Mouse (Mus musculus): Measurements from ENCODE around the gene Cstad.

Gene Cstad

GRCm38 (mm10) chr2:30626058-30626675, 31.3 kb downstream of the Cstad start:
- no peak for DNase-seq (ENCODE audit: extremely low read depth, low read depth)

GRCm38 (mm10) chr2:30627338-30627737, 32.5 kb downstream of the Cstad start:
- DNase-seq (ENCODE audit: extremely low read depth, low read depth) = no peak

- DNase-seq (ENCODE audit: extremely low read depth, low read depth) = no peak
Observed at GRCm38 (mm10) chr2:30628374-30628773, 33.5 kb downstream of the Cstad start.

DNA sequence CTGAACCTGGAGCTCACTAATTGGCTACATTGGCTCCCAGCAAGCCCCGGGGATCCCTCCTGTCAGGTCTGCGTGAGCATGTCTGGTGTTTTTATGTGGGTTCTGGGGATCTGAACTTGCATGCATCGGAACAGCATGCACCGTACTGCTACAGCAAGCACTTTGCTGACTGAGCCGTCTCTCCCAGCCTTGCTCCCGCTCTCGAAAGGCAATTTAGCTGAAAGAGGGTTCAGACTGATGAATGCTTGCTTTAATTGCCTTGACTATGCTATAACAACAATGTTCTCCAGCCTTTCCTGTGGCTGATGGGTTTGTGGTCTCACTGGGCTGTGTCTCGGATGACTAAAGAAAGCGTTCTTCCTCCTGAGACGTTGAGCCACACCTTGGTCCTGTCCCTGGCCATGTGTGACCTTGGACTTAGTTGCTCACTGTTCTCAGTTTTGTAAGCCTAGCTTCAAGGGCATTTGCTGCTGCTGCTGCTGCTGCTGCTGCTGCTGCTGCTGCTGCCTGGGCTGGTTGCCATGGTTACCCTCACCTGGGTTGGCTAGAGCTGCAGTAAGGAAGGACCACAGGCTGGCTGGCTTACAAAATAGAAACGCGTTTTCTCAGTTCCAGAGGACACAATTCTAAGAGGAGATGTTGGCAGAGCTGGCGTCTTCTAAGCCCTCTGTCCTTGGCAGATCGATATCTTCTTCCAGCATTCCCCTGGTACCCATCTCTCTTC, 34.4 kb downstream of the Cstad start:
- DNase-seq (ENCODE audit: extremely low read depth, low read depth) = no peak

DNA sequence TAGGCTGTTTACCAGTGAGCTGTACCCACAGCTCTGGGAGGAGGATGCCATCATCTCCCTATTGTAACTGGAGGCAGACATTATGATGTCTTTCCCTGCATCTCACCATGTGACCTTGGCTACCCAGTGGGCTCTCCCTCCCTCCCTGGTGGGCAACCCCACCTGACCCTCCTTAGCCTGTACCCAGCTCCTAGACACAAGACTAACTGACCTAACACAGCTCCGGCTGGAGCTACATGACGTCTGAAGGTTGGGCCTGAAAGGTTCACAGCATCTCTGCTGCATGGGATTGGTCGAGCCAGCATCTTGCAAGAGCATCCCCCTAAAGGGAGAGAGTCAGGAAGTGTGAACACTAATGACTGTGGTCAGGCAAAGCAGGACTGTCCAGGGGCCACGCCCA, 35.0 kb downstream of the Cstad start:
- no peak for DNase-seq (ENCODE audit: extremely low read depth, low read depth)

DNA sequence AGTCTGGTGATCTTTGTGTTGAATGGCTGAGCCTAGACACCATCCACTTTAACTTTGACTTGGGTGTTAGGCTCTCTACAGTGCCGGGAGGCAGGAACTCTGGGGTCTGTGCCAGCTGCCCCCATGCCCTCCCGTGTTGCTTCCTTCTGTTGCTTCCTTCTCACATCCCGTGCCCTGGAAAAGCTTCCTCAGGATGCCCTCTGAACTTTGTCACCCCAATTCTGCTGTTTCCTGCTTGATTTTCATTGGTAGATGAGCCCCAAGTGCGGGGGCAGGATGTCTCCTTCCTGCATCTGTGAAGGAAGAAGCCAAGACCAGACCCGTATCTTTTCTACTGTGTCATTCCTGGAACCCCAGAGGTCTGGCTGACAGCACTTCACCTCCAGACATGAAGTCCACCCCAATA, 41.4 kb downstream of the Cstad start:
- no peak for DNase-seq (ENCODE audit: extremely low read depth, low read depth)

DNA sequence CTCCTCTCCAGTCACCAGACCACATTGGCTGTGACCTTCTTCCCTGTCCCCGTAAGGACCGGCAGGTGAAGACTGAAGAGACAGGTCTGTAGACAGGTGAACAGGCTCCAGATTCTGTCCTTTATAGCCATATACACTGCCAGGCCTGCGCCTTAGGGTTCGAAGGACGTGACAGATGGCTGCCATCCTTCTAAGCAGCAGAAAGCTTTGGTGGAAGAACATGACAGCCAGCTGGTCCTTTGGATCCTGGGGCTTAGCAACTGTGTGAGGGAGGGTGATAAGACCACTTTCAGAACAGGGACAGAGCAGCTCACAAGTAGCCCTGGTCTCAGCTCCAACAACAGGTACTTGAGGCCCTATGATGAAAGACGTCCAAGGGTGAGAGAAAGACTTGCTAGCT, 43.2 kb downstream of the Cstad start:
- no peak for DNase-seq (ENCODE audit: extremely low read depth, low read depth)

DNA sequence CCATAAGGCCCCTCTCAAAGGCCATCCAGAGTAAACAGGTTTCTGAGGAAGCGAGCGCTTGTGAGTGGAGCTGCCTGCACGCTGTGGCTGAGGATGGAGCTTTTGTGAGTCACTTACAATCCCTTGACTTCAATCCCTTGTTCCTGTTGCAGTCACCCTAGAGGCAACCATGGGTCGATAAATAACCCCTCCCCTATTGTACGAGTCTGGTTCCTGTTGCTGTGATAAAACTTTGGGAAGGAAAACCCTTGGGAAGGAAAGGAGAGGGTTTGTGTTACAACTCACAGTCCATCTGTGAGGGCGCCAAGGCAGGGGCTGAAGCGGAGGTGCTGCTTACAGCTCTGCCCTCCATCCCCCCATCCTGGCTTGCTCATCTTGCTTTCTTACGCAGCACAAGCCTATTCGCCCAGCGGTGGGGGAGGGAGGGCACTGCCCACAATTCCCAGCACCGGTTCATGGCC, 45.2 kb downstream of the Cstad start:
- DNase-seq (ENCODE audit: extremely low read depth, low read depth) = no peak

GRCm38 (mm10) chr2:30642810-30643209, 48.0 kb downstream of the Cstad start:
- DNase-seq (ENCODE audit: extremely low read depth, low read depth) = no peak

GRCm38 (mm10) chr2:30643422-30643821, 48.6 kb downstream of the Cstad start:
- no peak for DNase-seq (ENCODE audit: extremely low read depth, low read depth)

GRCm38 (mm10) chr2:30646833-30647232, 52.0 kb downstream of the Cstad start:
- DNase-seq (ENCODE audit: extremely low read depth, low read depth) = no peak

- DNase-seq (ENCODE audit: extremely low read depth, low read depth) = no peak
Observed at GRCm38 (mm10) chr2:30647303-30647881, 52.6 kb downstream of the Cstad start.

DNA sequence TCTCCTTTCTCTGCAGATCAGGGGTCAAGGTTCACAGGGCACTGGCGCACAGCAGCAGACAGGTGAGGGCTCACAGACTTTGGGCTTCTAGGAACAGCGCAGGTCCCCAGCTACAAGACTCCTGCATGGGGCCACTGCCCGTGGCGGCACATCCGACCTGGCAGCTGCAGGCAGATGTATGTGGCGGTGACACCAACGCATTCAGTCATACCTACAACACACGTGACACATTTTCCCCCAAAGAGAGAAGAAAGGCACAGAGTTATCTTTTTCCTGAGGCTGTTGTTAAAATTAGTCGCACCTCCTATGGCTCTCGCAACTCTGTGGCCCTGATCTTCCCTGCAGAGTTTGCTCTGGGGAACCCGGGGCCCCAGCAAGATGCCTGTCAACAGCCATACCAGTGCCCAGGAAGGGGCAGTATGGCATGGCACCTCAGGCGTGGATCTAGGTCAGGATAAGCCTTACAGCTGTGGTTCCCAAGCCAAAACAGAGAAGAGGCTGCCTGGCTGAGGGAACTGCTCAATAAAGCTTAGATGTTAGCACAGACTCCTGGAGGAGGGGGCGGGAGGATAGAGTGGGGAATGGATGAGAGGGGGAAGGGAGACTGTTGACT, 53.1 kb downstream of the Cstad start:
- DNase-seq (ENCODE audit: extremely low read depth, low read depth) = no peak

GRCm38 (mm10) chr2:30650249-30650648, 55.4 kb downstream of the Cstad start:
- no peak for DNase-seq (ENCODE audit: extremely low read depth, low read depth)

DNA sequence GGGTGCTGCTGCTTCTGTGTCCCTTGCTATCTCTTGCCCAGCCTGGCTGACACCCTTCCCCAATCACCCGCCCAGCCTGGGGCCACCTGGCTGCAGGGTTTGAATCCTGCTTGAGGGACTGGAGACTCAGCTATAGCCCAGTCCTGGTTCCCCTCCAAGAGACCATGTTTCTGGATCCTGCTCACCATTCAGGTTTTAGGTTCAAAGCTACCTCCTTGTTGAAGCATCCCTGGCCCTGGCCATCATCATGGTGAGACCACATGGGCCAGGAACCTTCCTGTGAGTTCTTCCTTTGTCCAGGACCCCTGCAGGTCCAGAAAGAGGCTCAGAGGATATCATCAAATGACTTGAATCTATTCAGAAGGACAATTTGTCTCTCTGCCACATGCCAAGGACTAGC, 57.0 kb downstream of the Cstad start:
- no peak for DNase-seq (ENCODE audit: extremely low read depth, low read depth)

GRCm38 (mm10) chr2:30652581-30653037, 57.8 kb downstream of the Cstad start:
- no peak for DNase-seq (ENCODE audit: extremely low read depth, low read depth)

DNA sequence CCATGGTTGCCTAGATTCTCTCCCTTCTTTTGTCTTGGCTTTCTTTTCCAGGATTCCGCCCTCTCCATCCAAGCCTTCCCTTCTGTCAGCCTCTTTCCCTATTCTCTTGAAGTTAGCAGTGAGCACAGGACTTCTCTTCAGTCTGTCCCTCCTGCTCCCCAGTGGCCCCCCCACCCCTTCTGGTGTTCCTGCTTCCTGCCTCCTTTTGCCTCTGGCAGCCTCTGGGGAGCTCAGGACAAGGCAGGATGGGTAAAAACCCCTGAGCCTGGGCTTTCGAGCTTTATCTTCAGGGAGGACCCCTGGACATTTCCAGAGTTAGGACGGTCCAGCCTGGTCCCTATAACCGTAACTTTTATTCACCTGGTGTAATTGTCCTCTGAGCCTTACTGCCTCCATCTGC, 58.2 kb downstream of the Cstad start:
- no peak for DNase-seq (ENCODE audit: extremely low read depth, low read depth)

GRCm38 (mm10) chr2:30654158-30654557, 59.3 kb downstream of the Cstad start:
- DNase-seq (ENCODE audit: extremely low read depth, low read depth) = no peak

GRCm38 (mm10) chr2:30654582-30654981, 59.7 kb downstream of the Cstad start:
- no peak for DNase-seq (ENCODE audit: extremely low read depth, low read depth)

DNA sequence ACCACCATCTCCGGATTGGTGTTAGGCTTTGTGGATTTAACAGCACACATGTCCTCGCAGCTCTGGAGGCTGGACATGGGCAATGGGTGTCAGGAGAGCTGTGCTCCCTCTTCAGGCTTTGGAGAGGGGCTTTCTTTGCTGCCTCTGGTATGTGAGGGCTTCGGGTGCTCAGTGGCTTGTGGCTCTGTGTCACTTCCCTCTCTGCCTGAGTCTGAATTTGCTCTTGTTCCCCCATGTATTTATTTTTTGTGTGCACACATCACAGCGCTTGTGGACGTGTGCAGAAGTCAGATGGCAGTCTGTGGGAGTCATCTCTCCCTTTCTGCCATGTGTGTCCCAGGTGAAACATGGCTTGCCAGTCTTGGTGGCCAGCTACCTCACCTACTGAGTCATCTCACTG, 60.9 kb downstream of the Cstad start:
- DNase-seq (ENCODE audit: extremely low read depth, low read depth) = no peak

DNA sequence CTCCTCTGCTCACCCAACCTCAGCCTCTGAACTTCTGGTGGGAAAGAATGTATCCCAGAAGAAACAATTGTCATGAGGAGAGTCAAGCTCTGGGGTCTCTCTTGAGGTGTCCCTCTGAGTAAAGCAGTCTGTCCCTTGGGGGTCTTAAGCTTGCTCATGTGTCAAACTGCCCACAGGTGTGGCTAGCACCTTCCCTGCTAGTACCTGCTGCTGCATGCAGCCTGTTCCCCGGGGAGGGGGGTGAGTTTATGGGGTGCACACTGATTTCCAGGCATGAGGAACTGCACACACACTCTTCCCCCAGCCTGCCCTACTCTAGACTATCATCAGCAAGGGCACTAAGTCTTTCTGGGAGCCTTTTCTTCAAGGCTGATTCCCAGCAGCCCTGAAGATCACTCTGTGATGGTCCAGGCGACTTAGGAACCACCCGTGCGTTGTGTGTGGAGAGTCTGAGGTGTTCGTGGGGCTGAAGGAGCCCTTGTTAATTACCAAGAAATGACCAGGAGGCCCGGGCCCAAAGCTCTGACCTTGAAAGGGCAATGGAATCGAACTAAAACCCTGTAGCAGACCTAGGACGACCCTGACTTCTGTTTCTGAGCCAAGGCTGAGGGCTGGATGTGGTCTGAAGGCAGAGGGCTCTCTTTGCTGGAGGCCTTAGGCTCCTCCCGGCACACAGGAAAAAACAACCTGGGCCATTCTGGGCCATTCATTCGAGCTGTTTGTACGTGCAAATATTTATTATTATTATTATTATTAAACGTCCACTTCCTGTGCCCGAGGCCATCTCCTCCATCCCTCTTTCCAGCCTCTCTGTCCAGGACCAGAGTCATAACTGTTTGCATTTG, 62.1 kb downstream of the Cstad start:
- DNase-seq (ENCODE audit: extremely low read depth, low read depth) = no peak

Measured in MEL-GATA-1-ER (cell line).